Mouse (Mus musculus) lung, postnatal 10 days (tissue): ENCODE measurements at regions not wholly inside any gene's neighbourhood (a gene's known extent, or its start where the extent isn't known, plus 50 kb on each side); places are given as distances from the start of the nearest gene placed in this dataset.

ENCODE experiments used
- DNase-seq: peaks from one replicate; pipeline ENCODE4 v3.0.0; 2021

GRCm38 (mm10) chr6:88964071-88964470 is 62.0 kb downstream of the Tpra1 start:
- DNase-seq, result no peak

GRCm38 (mm10) chr6:88964911-88965310 is 62.9 kb downstream of the Tpra1 start:
- DNase-seq, result no peak

DNA sequence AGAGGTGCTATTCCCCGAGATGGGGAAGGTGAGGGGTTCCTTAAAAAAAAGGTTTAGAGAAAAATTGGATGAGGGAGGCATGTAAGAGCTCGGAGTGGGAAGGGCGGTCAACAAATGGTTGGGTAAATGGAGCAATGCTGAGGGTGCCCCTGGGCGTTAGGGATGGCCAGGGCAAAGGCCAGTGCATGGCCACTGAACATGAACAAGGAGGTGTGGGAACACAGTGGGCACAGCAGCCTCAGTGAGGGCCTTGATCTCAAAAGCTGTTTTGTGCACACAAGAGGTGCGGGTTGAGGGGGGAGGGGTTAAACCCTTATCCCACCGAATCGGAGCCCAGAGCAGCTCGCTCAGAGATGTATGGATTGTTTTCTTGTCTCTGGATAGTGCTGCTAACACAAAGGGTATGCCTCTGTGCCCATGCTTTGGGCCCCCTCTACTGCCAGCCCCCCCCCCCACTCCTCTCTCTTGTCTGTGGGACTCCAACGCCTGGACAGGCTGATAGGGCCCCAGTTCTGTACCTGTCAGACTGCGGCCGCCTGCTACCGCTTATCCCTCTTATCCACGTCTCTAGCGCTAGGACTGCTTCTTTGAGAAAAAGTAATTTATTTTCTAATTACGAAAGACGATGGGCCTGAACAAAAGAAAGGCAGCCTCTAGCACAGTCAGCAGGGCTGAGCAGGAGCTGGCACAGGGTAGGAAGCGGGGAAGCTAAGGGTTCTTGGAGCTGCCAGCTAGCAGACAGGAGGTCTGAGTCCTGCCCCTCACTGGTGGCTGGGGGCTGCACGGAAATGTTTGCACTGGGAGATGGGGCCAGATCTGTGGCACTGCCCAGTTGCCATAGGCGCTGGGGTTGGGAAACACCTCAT is 63.5 kb downstream of the Tpra1 start:
- no peak for DNase-seq

- DNase-seq, result no peak
Observed at GRCm38 (mm10) chr6:88966501-88966900, 64.5 kb downstream of the Tpra1 start.

DNA sequence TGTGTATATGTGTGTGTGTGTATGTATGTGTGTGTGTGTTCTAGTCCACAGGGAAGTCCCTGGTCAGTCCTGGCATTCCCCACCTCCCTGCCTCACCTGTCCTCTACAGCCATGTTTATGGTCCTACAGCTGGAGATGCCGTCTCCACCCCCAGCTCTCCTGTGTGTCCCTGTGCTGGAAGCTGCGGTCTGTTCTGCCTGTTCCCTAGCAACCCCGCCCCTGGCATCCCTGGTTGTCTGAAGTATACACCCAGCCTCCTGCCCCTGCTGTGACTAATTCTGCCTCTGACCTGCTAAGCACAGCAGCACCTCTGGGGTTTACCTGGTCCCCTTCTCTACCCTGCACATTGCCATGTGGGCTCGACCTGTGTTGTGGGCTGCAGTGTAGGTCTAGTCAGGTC is 66.8 kb downstream of the Tpra1 start:
- no peak for DNase-seq

DNA sequence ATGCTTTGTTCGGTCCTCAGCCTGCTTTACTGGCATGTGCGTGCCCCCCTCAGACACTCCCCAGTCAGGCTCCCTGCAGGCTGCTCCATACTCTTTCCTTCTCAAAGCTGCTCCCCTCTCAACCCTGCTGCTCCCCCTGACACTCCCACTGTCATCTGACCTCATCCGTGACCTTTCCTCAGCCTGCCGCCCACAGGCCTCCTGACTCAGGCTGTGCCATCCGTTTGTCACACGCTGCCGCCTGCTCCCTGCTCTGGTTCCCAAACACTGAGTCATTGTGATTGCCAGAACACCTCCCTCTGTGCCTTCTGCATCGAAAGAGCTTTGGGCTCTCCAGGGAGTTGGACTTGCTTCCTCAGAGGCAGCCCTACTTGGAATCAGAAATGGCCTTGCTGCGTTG is 69.7 kb downstream of the Tpra1 start:
- no peak for DNase-seq

DNA sequence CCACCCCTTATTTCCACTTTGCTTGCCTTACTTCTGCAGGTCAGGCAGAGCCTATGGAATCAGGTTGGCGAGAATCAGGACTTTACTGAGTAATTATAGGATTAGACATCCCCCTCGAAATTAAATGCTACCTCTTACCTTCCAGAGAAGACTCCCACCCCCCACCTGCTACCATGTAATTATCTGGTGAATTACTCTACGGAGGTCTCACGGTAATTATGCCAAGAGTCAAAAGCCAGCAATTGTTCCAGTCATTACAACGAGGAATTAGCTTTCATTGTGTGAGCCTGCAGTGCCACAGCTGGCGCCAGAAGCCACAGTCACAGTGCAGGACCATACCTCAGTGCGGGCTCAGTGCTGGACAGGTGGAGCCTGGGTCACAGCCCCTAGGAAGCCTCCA is 72.4 kb downstream of the Tpra1 start:
- no peak for DNase-seq

DNA sequence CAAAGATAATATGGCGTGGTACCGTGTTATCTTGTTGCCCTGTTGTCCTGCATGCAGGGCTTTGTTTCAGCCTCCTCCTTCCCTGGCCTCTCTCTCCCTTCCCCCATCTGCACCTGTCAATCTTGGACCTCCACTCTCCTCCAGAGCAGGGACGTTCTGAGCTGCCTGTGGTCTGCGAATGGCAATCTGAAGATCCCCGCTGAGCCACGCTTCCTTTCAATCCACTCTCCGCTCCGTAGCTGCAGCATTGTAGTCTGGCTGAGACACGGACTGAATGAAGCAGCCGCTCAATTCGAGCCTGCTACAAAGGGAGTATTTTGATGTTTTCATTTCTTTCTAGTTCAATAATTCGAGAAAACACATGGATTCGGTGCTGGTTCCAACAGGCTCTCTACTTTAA is 74.5 kb downstream of the Tpra1 start:
- no peak for DNase-seq

DNA sequence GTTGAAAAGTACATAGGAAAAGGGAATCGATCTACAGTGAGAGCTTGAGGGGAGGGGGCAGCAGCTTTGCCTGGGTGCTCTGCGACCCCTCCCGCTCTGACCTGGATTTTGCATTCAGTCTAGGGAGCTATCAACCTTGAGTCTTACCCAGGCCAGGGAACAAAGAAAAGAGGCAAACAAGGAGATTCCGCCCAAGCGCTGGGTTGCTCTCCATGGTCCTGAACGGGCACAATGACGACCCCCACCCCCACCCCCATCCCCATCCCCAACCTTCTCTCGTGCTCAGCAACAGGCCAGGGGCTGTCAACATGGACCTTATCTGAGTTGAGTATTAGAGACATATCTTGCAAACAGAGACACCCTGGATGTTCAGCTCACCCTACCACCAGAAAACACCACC is 74.9 kb downstream of the Tpra1 start:
- no peak for DNase-seq

DNA sequence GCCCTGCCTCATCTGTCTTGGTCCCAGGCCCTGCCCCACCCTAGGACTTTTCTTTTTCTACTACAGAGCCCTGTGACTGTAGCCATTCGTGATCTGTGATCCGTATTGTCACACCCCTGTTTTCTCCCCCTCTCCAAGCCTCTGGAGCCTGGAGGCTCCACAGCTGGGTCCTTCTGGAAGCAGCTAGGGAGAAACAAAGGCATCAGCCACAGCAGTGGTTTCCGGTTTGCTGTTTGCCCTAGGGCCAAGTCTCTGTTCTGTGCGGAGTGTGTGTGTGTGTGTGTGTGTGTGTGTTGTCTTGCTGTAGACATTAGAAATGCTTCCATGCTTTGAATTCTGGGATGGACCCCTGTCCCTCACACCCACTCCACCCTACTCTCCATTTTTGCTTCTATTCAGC is 76.9 kb downstream of the Tpra1 start:
- peak; percentile 49 for DNase-seq

GRCm38 (mm10) chr6:88980112-88980511 is 78.1 kb downstream of the Tpra1 start:
- peak; percentile 86 for DNase-seq

- DNase-seq, result peak; percentile 56
Observed at GRCm38 (mm10) chr6:88981544-88981943, 79.5 kb downstream of the Tpra1 start.

DNA sequence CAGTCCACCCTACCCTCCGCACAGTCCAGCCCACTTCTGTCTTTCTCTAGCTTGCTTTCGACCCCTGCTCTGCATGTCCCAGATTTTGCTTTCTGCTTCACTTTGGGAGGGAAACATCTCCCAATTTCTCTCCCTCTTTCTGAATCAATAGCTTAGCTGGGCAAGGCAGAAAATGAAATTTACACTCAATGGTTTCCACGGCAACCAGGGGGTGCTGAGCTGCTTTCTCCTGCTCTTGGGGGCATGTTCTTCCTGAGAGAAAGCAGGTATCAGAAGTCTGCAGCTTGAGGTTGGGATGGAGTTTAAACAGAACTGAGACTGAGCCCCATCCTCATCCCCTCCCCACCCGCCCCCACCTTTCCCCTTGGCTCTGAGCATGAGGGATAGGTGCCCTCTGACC is 82.1 kb downstream of the Tpra1 start:
- no peak for DNase-seq

GRCm38 (mm10) chr6:88984863-88985262 is 82.8 kb downstream of the Tpra1 start:
- no peak for DNase-seq

- DNase-seq, result no peak
Observed at GRCm38 (mm10) chr6:88988551-88988950, 86.5 kb downstream of the Tpra1 start.

DNA sequence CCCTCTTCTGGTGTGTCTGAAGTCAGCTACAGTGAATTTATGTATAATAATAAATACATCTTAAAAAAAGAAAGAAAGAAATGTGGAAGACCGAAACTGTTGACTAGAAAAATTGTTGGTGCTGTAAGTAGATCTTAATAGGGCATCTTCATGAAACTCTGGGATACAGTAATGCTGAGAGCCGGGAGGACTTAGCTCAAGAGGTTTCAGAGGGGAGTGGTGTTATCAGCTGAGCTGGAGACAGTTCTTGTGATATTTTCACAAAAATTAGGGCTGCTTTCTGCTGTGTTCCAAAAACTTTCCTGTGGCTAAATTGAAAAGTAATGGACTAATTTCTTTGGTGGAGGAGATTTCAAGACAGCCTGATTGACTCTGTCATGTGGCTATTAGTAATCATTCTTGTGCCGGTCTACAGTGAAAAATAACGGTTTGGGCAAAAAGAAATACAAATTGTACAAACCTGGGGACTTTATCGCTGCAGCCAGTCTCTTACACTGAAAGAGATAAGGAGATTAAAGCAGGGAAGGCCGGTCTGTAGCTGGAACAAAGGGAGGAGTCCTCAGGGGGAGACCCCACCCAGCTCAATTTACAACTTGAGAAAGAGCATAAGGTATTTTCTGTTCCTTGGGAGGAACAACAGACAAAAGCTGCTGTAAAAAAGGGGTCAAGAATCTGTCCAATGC is 87.7 kb downstream of the Tpra1 start:
- no peak for DNase-seq

DNA sequence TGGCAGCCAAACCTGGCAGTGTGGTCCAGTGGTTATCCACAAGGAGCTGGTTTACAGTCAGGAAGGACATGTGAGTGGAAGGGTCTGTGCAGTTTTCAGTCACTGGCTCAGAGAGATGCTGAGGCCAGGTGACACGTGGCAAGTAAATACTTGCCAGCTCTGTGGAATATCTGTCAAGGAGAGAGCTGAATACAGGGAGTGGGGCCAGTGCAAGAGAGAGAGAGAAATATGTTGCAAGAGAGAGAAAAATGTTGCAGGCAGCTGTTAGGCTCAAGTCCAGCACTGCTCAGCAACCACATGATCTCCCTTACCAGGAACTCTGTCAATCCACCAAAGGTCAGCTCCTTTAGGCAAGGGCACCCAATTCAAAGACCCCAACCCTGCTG is 88.2 kb downstream of the Tpra1 start:
- DNase-seq, result peak; percentile 37

DNA sequence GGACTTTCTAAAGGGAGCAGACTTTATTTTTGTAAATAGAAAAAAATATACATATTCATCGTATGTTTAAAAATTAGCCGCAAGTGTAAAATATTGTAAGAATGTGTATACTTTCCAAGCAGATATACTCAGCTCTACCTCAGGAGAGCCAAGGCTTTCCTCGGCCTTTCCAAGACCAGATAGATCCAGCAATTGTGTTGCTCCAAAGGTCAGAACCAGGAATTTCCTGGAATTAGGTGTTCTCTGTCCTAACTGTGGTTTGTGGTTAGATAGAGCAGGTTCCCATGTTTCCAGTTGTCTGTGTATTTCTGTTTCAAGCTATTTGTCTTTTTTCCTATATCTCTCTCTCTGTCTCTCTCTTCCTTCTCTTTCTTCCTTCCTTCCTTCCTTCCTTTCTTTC is 93.0 kb downstream of the Tpra1 start:
- no peak for DNase-seq

- no peak for DNase-seq
Observed at GRCm38 (mm10) chr6:88998927-88999722, 97.1 kb downstream of the Tpra1 start.

DNA sequence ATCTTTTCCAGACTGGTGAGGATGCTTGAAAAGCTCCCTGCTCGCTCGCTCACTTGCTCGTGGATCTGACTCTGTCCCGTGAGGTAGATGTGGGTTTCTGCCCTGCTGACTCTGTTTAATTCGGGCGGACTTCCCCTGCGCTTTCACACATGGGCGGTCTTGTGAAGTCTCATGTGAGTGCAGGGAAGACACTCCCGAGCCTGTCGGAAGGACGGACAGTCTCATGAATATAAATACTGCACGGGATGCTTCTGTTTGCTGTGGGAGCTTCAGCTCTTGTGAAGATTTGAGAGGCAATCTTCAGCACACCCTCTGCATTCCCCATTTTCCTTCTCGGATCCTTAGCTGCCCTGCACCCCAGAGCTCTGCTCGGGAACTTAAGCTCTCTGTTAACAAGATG is 98.3 kb downstream of the Tpra1 start:
- DNase-seq, result peak; percentile 61

DNA sequence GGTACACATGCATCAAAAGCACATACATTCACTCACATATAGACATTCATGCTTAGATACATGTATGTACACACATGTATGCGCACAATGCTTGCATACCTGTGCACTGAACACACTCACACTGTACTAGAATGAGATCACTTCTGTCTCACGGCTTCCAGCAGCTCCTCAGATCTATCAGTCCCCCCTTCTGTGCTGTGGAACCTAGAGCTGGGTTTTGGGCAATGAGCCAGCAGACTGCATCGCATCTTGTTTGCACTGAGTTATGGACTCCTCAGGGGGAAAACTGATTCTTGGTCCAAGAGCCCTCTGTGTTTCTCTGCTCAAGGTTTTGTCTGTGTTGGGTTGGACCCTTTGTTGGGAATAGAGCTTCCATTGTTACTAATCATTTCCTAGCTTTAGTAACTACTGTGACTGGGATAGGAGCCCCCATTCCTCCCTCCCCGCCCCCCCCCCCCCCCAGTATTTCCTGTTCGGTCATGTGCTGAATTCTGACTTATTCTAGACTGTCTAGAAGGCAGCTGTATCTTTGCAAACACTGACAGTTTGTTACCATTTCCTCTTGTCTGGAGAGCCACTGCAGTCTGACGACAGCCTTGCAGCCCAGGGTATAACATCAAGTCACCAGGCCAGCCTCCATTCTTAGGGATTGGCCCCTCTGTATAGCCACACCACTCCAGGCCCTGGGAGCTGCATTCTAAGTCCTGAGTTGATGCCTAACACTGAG is 101.3 kb downstream of the Tpra1 start:
- DNase-seq, result peak; percentile 61

DNA sequence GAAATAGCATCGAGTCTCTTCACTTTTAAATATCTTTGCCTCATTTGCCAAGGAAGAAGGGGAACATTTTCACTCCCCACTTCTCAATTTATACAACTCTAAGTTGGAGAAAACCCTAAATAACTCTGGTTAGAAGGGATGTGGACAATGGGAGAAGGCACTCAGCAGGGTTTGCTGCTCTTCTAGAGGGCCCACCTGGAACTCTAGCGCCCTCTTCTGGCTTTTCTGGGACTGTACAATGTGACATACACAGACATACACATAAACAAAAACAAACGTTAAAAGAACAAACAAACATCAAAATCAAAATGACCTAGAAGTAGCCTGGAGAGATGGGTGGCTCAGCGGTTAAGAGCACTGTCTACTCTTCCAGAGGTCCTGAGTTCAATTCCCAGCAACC is 103.0 kb downstream of the Tpra1 start:
- DNase-seq, result no peak

- no peak for DNase-seq
Observed at GRCm38 (mm10) chr6:89006997-89007396, 104.9 kb downstream of the Tpra1 start.
